Mouse (Mus musculus): Measurements from ENCODE around the gene Ino80d. TPM values are rescaled to one million over a fixed set of nuclear protein-coding genes. Genes with fewer than 3 reads are reported as not detected.

Gene Ino80d
- total RNA-seq, 1 experiment from 2014 or later: 21.6 TPM

DNA sequence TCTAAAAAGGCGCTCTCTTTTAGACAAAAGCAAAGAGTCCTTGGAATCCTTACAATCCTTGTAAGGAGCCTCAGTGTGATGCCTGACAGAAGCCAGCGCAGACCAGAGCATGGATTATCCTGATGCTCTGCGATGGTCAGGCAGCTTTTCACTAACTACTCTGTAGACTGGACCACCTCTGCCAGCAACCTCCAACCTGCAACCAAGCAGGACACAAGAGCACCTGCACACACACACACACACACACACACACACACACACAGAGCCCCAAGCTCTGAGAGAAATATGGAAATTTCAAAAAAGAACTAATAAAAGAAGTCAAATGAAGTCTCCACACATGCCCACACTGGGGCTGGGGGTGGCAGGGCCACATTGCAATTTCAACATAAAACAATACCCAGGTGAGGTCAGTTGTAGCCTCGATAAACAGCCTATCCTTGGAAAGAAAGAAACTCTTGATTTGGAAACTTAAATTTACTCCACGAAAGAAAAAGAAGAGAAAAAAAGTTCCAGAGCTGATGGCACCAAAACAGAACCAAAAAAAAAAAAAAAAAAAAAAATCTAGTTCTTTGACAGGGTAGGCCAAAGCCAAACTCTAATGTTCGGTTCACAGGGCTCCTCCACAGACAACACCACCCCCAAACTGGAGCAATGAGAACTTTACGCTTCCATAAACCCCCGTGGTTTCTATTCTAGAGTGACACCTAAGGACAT, 2.2 kb downstream of the Ino80d start:
- no peak for ATAC-seq (replicated peaks; ENCODE audit: insufficient number of reproducible peaks, low FRiP score, low TSS enrichment, poor library complexity, severe bottlenecking)

DNA sequence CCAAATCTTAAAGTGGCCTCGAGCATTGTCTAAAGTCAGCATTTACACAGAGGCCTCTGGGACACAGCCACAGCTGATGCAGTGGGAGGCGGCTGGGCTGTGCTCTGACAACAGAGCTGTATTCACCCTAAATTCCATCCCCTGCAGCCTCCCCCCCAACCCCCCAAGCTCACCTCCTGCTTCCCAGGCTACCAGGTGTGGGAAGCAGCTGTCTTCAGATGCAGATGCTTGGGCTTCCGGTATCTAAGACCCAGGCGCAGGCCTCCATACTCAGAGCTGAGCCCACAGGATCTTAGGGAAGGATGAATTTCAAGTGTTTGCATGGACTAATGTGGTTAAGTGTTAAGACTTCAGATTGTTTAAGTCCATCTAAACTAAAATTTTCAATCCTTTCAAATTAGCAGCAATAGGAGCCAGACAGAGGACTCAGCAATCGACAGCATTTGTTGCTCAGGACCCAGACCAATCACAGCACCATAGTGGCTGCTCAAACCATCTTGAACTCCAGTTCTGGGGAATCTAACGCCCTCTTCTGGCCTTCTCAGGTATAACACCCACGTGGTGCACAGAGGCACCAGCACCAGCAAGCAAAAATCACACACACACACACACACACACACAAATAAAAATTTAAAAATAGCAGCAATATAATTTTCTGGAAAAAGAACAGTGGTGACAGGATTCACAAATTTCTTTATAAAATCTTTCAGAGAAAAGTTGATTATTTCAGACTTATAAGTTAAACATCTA, 3.8 kb downstream of the Ino80d start:
- ATAC-seq (replicated peaks; ENCODE audit: insufficient number of reproducible peaks, low FRiP score, low TSS enrichment, poor library complexity, severe bottlenecking): no peak

DNA sequence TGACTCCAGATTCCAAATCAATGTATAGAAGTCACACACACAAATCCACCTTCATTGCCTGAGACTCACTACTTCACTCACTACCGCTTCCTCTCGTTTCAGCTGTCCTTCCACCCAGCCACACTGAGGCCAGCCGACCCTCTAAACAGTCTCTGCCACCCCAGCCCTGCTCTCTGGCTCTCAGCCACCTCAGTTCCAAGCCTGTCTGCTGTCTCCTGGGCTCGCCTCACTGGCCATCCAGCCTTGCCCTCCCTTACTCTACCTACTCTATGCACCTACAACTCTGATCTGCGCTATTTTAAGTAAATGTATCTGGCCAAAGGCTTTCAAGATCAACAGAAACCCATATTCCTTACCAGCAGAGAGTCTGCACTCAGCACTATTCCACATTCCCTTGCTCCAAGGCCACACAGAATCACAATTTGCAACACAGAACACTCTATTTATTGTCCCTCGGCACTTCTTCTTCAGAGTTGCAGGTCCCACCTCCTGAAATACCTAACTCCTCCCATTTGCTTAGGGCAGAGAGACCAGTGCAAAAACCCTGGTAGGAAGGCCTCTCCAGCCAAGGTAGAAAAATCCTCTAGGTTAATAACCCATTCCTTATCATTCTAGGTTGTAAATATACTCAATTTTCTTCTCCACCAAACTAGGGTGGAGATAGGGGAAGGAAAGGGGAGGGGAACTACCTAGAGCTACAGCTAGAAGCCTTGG, 6.7 kb downstream of the Ino80d start:
- ATAC-seq (replicated peaks; ENCODE audit: insufficient number of reproducible peaks, low FRiP score, low TSS enrichment, poor library complexity, severe bottlenecking): no peak

DNA sequence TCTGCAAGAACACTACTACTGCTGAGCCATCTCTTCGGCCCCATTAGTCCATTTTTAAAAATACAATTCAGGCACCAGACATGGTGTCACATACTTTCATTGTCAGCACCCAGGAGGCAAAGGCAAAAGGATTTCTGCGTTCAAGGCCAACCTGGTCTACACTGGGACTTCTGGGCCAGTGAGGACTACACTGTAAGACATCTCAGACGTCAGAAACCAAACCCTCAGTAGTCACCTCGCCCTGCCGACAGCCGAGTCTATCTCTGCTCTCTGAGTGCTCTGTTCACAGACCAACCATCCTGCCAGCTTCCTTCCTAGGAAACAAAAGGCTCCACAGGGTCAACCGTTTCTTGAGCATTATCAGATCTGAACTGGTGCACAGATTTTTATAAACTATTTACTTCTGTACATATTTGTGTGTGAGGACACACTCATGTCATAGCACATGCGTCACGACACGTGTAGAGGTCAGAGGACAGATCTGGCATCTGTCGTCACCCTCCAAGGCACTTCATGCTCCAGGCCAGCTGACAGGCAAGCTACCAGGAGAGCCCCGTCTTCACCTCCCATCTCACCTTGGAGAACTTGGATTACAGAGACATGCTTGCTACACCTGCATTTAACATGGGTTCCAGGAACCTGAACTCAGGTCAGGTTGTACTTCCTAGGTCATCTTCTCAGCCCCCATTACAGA, 11.6 kb downstream of the Ino80d start:
- ATAC-seq (replicated peaks; ENCODE audit: insufficient number of reproducible peaks, low FRiP score, low TSS enrichment, poor library complexity, severe bottlenecking): no peak

DNA sequence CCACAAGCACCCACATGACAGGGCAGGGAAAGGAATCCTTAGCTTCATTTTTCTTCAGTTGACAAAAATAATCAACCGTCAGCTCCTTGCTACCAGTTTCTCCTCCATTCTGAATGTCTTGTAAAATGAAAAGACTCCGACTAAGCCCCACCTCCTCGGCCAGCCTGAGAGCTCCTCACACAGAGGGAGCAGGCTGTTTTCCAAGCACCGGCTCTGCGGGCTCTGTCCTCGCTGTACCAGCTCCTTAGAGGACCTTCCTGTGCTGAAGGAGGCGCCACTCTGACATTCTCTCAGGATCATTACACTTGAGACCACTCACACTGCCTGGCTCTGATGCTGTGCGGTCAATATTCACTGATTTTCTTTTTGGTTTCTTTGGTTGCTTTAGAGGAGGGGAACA, 14.3 kb downstream of the Ino80d start:
- ATAC-seq (replicated peaks; ENCODE audit: insufficient number of reproducible peaks, low FRiP score, low TSS enrichment, poor library complexity, severe bottlenecking): no peak

DNA sequence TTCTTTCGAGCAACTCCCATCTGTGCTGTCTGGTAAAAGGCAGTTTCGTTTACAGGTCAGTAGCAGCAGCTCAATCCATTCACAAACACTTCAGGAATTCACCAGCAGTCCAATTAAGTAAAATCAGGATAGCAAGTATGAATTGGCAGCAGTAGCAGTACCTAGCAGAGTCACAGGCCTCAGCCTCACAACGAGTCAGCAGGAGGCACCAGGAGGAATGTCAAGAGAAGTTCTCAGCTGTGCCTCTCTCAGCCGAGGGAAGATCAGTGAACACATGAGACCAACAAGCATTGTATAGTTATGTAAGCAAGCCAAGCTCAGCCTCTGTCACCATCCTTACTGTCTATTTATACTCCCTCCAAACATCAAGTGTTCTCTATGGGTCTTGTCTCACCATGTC, 15.6 kb downstream of the Ino80d start:
- ATAC-seq (replicated peaks; ENCODE audit: insufficient number of reproducible peaks, low FRiP score, low TSS enrichment, poor library complexity, severe bottlenecking): no peak

DNA sequence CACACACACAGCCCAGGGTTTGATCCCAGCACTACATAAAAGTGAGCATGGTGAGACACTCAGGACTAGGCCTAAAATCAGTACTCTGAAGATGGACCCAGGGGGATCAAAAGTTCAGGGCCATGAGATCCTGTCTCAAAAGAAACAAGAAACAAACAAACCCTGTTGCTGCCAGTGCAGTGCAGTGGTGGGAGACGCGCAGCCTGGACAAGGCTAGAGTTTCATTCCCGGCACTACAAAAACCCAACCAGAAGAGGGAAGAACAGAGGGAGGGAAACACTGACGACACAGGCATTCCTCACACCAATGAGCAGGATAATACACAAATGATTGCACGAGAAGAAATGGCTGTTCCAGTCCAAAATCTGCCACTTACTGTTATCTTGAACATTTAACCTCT, 18.4 kb downstream of the Ino80d start:
- ATAC-seq (replicated peaks; ENCODE audit: insufficient number of reproducible peaks, low FRiP score, low TSS enrichment, poor library complexity, severe bottlenecking): no peak

DNA sequence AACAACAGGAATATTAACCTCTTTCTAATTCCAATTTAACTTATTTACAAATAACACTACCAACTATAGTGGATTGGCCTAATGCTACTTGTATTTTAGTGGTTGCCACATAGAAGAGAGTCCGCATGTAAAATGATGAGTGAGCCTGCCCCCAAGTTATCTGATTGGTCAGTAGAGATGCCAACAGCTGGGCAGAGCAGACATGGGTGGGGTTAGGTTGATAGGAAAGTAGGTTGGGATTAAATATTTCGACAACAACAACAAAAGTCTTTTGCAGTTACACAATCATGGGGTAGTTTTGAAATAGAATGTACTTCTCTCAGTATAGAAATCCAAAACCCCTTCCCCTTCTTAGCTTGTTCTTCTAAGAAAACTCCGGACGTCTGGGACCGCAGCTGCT, 24.7 kb downstream of the Ino80d start:
- ATAC-seq (replicated peaks; ENCODE audit: insufficient number of reproducible peaks, low FRiP score, low TSS enrichment, poor library complexity, severe bottlenecking): peak; percentile 53; the same call in 1 of the 2 replicates

DNA sequence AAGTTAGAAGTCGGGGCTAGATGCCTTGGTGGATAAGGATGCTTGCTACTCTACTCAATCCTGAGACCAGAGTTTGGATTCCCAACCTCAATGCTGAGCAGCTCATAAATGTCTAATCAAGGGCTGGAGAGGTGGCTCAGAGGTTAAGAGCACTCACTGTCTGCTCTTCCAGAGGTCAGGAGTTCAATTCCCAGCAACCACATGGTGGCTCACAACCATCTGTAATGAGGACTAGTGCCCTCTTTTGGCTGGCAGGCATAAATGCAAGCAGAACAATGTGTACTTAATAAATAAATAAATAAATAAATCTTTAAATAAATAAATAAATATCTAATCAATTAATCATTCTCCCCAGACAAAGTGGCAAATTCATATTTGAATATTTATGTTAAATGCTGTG, 25.9 kb downstream of the Ino80d start:
- ATAC-seq (replicated peaks; ENCODE audit: insufficient number of reproducible peaks, low FRiP score, low TSS enrichment, poor library complexity, severe bottlenecking): no peak

DNA sequence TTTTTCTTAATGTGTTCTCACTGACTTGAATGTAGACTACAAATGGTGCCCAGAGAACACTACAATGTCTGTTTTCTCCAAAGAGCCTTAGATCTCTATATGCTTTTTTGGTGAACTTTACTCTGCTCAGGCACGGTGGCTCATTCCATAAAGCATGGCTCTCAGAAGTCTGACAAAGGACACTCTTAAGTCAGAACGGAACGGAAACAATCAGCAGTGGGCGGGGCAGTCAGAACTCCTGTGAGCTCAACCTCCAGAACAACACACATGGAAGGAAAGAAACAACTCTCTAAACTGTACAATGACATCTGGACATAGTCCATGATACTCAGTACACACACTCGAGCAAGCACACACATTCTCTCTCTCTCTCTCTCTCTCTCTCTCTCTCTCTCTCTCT, 34.2 kb downstream of the Ino80d start:
- no peak for ATAC-seq (replicated peaks; ENCODE audit: insufficient number of reproducible peaks, low FRiP score, low TSS enrichment, poor library complexity, severe bottlenecking)

DNA sequence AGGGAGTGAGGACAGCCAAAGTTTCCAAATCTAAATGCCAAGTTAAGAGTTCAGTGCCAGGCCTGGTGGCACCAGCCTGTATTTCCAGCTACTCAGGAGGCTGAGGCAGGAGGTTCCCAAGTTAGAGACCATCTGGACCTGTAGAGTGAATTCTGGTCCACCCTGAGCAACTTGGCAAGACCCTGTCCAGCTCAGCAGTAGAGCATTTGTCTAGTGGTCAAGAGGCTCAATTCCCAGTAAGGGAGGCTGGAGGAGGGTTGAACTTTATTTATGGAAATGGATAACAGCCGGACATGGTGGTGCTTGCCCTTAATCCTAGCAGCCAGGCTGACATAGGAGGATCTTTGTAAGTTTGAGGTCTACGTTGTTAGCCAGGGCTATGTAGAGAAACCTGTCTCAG, 38.1 kb downstream of the Ino80d start:
- ATAC-seq (replicated peaks; ENCODE audit: insufficient number of reproducible peaks, low FRiP score, low TSS enrichment, poor library complexity, severe bottlenecking): no peak

DNA sequence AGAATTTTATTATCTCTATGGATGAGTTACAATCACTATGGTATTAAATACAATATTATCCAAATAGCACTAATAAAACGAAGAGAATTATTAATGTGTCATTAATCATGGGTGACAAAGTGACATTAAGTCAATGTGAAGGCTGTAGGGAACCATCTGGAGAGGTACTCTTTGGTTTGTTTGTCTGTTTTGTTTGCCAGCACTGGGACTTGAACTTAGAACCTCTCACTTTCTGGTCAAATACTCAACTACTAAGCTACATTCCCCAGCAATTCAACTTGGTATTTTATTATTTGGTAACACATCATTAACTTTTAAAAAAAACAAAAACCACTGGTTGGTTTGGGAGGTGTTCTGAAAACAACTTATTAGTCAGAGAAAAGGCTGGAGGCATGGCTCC, 43.1 kb downstream of the Ino80d start:
- ATAC-seq (replicated peaks; ENCODE audit: insufficient number of reproducible peaks, low FRiP score, low TSS enrichment, poor library complexity, severe bottlenecking): no peak

DNA sequence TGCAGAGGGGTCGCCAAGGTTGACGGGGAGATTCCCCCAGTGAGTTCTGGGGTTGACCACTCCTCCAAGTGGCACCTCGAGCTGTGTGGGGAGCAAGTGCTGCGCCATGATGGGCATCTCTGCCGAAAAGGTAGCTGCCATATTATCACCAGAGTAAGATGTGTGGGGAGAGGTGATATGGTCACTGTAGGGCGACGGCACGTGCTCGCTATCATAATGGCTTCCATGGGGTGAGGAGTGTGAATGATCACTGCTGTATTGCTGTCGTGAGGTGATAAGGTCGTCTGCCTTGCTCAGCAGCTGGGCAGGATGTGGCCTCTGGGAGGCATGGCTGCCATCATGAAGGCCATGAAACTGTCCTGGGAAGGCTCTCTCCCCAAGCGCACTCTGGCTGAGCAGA, 56.1 kb downstream of the Ino80d start:
- no peak for ATAC-seq (replicated peaks; ENCODE audit: insufficient number of reproducible peaks, low FRiP score, low TSS enrichment, poor library complexity, severe bottlenecking)

DNA sequence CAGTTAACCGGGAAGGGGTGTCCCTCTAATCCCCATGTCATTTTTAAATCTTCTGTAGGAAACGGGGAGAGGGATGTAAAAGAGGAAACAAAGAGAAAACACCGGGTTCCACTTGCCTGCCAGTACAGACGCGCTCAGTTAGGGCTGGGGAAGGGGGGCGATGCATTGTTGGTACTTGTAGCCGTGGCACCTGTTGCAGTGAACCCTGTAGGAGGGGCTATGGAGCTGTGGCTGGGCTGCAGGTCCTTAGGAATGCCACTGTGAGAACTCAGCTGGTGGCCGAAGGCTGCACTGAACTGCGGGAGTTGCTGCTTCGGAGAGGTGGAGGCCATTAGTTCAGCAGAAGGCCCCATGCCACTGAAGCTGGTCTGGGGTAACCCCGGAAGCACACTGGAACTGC, 56.6 kb downstream of the Ino80d start:
- ATAC-seq (replicated peaks; ENCODE audit: insufficient number of reproducible peaks, low FRiP score, low TSS enrichment, poor library complexity, severe bottlenecking): no peak

DNA sequence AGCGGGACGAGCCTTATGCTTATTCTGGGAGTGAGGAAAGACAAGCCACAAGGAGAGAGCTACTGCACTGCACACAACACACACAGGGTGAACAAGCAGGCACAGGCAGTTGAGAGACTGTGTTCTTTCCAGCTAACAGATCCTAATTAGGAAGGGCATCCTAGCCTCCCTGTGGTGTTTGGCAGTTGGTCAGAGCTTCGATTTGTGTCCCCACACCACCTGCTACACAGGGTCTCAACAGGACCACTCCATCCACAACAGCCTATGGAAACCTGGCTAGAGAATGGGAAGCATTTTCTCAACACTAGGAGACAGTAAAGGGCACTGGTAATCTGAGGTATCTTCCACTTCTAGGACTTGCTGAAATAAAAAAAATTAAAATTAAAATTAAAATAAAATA, 57.1 kb downstream of the Ino80d start:
- ATAC-seq (replicated peaks; ENCODE audit: insufficient number of reproducible peaks, low FRiP score, low TSS enrichment, poor library complexity, severe bottlenecking): no peak

DNA sequence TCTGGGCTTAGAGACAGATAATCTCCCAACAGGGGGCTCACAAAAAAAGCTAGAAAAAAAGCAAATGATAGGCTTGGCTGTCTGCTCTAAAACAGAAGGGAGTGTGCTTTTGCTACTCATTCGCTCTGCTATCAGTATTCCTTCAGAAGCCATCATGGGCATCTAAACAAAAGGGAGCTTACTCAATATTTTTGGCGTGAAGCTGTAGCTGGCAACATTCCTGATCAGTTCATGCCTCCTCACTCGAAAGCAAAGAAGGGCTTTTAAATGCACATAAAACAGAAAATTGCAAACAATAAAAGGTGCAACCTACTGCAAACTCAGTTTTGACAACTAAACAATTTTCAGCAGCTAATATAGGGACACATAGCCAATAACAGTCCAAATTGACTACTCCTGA, 59.1 kb downstream of the Ino80d start:
- ATAC-seq (replicated peaks; ENCODE audit: insufficient number of reproducible peaks, low FRiP score, low TSS enrichment, poor library complexity, severe bottlenecking): no peak

DNA sequence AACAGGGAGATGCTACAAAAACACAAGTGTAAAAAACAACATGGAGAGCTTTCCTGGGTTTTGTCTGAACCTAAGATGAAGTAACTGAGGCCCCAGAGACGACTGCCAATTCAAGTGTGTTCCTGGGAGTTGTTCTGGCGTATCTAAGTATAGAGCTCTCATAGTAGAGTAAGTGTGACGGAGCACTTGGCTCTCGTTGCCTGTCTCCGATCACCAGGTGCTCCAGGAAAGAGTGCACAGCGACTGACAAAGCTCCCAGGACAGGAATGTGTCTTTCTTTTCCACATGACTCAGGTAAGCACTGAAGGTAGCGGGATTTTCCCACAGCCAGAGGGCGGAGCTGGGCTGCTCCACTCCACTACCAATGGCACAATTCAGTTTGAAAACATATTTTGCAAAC, 63.6 kb downstream of the Ino80d start:
- no peak for ATAC-seq (replicated peaks; ENCODE audit: insufficient number of reproducible peaks, low FRiP score, low TSS enrichment, poor library complexity, severe bottlenecking)

DNA sequence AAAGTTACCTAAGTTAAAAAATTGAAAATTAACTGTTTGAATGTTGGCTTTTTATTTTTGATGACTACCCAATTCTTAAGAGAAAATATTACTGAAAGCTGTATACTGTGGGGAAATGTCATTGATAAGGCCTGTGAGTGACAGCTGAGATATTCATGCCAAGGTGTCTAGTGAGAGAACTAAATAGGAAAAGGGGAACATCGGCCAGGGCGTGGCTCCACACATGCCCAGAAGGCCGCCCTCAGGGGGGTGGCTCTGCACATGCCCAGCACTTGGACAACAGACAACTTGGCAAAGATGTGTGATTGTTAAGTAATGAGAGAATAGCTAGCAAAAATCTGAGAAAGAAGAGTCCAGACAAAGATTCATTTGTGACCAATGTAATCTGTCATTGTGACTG, 64.5 kb downstream of the Ino80d start:
- no peak for ATAC-seq (replicated peaks; ENCODE audit: insufficient number of reproducible peaks, low FRiP score, low TSS enrichment, poor library complexity, severe bottlenecking)

DNA sequence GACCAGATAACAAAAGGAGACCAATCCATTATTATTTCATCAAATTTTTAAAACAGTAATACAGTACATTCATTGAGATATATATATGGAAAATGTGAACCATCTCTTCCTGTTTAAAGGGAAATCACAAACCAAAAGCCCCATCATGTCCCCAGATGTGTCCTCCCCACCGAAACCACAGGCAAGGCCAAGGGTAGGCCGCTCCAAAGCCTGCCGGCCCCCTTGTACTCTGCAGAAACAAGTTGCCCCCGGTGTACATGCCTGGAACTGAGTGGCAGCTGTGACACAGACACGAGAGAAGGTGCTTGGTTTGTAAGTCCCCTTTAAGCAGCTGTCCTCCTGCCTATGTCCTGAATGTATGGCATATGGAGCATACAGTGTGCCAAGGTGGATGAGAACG, 66.5 kb downstream of the Ino80d start:
- ATAC-seq (replicated peaks; ENCODE audit: insufficient number of reproducible peaks, low FRiP score, low TSS enrichment, poor library complexity, severe bottlenecking): no peak

Measured in monocyte, adult 5-6 weeks (primary cell).